Mouse (Mus musculus): Measurements from ENCODE around the gene Crisp2. TPM values are rescaled to one million over a fixed set of nuclear protein-coding genes. Genes with fewer than 3 reads are reported as not detected.
"Not testable (repeated sequence)": the region's sequence is repeated elsewhere in the genome, so short reads cannot be mapped to it uniquely, and the experiment has no call there.

Crisp2 gene
- polyA plus RNA-seq, 1 experiment from 2014 or later, result not detected

DNA sequence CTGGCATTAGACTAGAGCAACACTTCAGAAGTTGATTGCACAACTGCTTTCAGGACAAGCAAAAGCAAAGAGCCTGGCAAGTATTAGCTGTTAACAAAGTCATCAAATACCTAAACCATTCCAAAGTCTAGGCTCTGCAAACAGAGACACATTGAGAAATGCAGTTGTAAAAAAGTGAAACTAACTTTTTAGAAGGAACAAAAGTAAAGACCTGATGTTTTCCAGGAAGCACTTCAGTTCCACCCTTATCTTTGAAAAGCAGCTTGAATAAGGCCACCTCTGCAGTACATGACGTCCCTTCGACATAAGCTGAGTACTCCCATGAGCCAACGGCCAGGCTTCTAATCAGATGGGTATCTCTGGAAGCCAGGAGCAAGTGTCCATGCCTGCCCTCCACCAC, 253 bp downstream of the Crisp2 start:
- no peaks in the 10 kb centered on the region for H3K27me3 ChIP-seq
- WGBS, result 12% methylated on average over 3 of the region's 3 CpGs
- no peak overlapping the region for H3K9ac ChIP-seq
- H3K27ac ChIP-seq, result no peak overlapping the region
- H3K9me3 ChIP-seq (replicated peaks), result no peaks in the 10 kb centered on the region
- H3K4me3 ChIP-seq, result no peak overlapping the region
- H3K36me3 ChIP-seq, result no peaks in the 10 kb centered on the region
- no peak overlapping the region for H3K4me2 ChIP-seq
- no peaks in the 10 kb centered on the region for H3K4me1 ChIP-seq (replicated peaks)
- ATAC-seq (replicated peaks; ENCODE audit: insufficient number of reproducible peaks, insufficient read depth, low FRiP score, low read depth), result no peak

DNA sequence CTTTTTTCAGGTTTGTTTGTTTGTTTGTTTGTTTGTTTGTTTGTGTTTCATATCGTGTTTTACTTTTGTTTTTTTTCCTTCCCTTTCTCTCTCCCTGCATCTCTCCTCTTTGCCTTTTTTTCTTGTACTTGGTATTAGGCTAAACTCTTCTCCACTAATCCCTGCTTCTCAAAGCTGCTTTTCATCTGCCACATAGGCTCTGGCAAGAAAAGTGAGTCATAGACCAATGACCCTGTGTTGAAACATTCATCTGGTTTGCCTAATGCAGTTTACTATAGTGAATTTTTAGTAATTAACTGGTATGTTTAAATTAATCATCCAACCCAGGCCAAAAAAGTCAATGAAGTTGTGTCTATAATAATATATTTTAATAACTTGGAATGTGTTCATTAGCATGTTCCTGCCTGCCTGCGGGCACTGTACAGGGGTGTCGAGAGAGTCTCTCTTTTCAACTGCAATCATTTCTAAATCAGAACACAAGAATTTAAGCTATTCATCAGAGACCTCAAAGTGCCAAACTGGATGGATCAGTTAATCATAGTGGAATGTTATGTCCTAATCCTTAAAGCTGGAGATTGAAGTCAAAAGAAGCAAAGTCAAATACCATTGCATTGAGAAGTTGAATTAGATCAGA, 4.0 kb downstream of the Crisp2 start:
- 83% methylated on average over 3 of the region's 3 CpGs for WGBS
- ATAC-seq (replicated peaks; ENCODE audit: insufficient number of reproducible peaks, insufficient read depth, low FRiP score, low read depth), result no peak

DNA sequence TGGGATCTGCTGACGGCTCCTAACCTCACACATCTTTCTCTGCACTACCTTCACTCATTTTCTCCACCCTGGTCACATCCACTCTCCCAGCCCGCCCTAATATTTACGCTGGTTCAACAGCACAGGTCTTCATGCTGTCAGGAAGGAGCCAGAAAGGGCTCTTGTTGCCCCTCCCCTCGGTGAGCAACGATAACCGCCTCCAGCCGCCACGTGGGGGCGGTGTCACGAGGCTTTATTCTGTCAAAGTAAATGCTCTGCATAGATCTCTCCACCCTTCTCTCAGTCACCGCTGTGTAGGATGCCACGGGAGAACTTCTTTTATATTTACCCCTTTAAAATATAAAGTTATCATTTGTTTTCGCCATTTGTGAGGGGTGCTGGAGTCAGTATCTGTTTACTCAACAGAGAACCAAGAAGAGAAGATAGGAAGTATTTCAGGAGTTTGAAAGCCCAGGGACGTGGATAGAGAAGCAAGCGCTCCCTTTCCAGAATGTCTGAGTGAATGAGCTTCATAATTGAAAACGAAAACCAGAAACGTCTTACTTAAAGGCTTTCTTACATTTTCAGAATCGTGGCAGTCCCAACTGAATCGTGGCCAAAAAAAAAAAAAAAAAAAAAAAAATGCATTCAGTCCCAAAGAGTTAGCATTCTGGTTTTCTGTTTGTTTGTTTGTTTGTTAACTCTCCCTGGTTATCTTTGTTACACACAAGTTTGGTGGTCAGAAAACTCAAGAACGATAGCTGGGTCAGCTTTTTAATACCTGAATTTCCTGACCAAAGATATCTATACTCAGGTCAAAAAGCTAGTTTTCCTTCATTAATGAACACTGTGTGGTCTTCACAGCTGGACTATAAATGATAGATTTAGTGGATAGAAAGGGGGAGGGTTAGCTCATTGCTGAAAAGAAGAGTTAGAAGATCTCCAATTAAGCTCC, 12.6 kb downstream of the Crisp2 start:
- no peaks in the 10 kb centered on the region for H3K27me3 ChIP-seq
- H3K27ac ChIP-seq, result no peak overlapping the region
- H3K4me3 ChIP-seq, result no peak overlapping the region
- H3K9me3 ChIP-seq (replicated peaks), result no peaks in the 10 kb centered on the region
- no peak overlapping the region for H3K4me2 ChIP-seq
- no peaks in the 10 kb centered on the region for H3K36me3 ChIP-seq
- no peak overlapping the region for H3K9ac ChIP-seq
- ATAC-seq (replicated peaks; ENCODE audit: insufficient number of reproducible peaks, insufficient read depth, low FRiP score, low read depth), result no peak
- no peaks in the 10 kb centered on the region for H3K4me1 ChIP-seq (replicated peaks)
- WGBS, result 46% methylated on average over 20 of the region's 20 CpGs

More for the DNA sequence above, 4.0 kb downstream of the Crisp2 start:
- H3K9ac ChIP-seq, result no peak overlapping the region
- no peaks in the 10 kb centered on the region for H3K9me3 ChIP-seq (replicated peaks)
- H3K27ac ChIP-seq, result no peak overlapping the region
- H3K27me3 ChIP-seq, result no peaks in the 10 kb centered on the region
- no peaks in the 10 kb centered on the region for H3K4me1 ChIP-seq (replicated peaks)
- no peak overlapping the region for H3K4me3 ChIP-seq
- H3K36me3 ChIP-seq, result no peaks in the 10 kb centered on the region
- H3K4me2 ChIP-seq, result no peak overlapping the region

DNA sequence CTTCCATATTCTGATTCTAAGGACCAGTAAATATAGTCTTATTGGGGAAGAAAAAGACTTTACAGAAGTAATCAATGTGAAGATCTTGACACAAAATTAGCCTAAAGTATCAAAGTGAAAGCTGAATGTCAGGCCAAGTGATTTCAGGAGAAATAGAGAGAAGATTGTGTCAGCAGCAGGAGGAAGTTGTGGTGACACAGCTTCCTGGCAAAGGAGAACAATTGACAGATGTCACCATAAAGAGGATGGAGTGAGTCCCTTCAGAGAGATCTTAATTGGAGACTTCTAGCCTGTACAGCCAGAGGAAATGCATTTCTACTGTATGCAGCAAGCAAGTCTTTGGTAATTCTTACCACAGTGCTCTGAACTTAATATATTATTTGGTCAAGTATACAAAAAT, 16.9 kb downstream of the Crisp2 start:
- Histone ChIP-seq H3K4me2 (no peak overlapping the region), H3K27ac (no peak overlapping the region), H3K9ac (no peak overlapping the region), H3K27me3 (no peaks in the 10 kb centered on the region), H3K9me3 (replicated peaks) (no peaks in the 10 kb centered on the region), H3K4me3 (no peak overlapping the region), H3K4me1 (replicated peaks) (no peaks in the 10 kb centered on the region), H3K36me3 (no peaks in the 10 kb centered on the region)
- no peak for ATAC-seq (replicated peaks; ENCODE audit: insufficient number of reproducible peaks, insufficient read depth, low FRiP score, low read depth)

DNA sequence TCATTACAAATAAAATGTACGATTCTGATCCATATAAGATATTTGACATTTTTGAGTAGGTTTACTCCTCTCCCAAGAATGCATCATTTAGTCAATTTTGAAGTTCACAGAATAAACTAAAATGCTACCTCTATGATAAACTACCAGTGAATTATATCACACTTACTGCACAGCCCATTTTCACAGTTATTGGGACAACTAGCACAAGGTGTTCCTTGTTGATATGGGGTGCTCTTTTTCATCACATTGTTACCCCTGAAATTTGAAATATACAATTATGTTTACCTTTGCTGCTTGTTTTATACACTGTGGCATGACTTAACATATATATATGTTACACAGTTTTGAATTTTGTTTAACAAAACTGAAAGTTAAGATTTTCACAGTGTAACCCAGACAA, 39.7 kb downstream of the Crisp2 start:
- Histone ChIP-seq H3K4me3 (no peak overlapping the region), H3K27ac (no peak overlapping the region), H3K9ac (no peak overlapping the region), H3K4me2 (no peak overlapping the region), H3K9me3 (replicated peaks) (no peaks in the 10 kb centered on the region), H3K4me1 (replicated peaks) (no peaks in the 10 kb centered on the region), H3K36me3 (no peaks in the 10 kb centered on the region), H3K27me3 (no peaks in the 10 kb centered on the region)
- no peak for ATAC-seq (replicated peaks; ENCODE audit: insufficient number of reproducible peaks, insufficient read depth, low FRiP score, low read depth)
- 56% methylated on average over 1 of the region's 1 CpGs for WGBS

DNA sequence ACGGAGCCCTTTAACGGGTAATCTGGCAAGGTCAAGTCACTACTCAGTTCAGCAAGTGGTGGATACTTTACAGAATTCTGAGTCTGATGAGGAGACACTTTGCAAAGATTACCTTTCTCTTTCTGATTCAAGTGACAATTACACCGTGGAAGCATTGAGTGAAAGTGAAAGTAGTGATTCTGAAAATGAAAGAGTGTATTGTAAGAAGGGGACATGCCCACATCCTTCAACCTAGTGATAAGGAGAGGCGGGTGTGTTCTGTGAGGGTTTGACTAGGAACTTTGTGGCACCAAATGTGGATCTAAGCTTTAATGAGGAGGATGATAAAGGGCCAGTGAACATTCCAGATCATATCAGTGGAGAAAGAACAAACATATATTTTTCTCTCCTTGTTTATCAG, 43.1 kb downstream of the Crisp2 start:
- Histone ChIP-seq H3K27ac (no peak overlapping the region), H3K4me1 (replicated peaks) (no peaks in the 10 kb centered on the region), H3K36me3 (no peaks in the 10 kb centered on the region), H3K9ac (no peak overlapping the region), H3K4me2 (no peak overlapping the region), H3K27me3 (no peaks in the 10 kb centered on the region), H3K9me3 (replicated peaks) (no peaks in the 10 kb centered on the region), H3K4me3 (no peak overlapping the region)
- no peak for ATAC-seq (replicated peaks; ENCODE audit: insufficient number of reproducible peaks, insufficient read depth, low FRiP score, low read depth)
- 64% methylated on average over 4 of the region's 4 CpGs for WGBS

DNA sequence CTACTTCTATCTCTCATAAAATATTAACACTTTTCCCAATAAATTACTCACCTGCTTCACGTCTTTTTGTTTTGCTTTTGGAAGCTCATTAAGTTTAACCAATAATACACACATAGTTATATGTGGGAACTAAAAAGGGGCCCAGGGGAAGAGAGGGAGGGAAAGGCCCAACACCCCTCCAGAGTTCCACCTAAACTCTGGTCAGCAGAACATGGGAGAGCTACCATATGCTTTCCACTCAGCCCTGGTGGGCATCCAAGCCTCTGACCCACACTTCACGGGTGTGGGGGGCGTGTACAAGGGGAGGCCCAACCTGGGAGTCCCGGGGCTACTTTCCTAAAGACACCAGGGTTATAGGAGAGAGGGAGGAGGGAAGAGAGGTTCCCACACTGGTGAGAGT, 75.1 kb downstream of the Crisp2 start:
- H3K9me3 ChIP-seq (replicated peaks), result no peaks in the 10 kb centered on the region
- H3K9ac ChIP-seq, result no peak overlapping the region
- no peak overlapping the region for H3K4me3 ChIP-seq
- H3K4me2 ChIP-seq, result no peak overlapping the region
- H3K36me3 ChIP-seq, result no peaks in the 10 kb centered on the region
- no peaks in the 10 kb centered on the region for H3K4me1 ChIP-seq (replicated peaks)
- no peak for ATAC-seq (replicated peaks; ENCODE audit: insufficient number of reproducible peaks, insufficient read depth, low FRiP score, low read depth)
- WGBS, result 49% methylated on average over 4 of the region's 4 CpGs
- H3K27me3 ChIP-seq, result no peaks in the 10 kb centered on the region
- H3K27ac ChIP-seq, result no peak overlapping the region

DNA sequence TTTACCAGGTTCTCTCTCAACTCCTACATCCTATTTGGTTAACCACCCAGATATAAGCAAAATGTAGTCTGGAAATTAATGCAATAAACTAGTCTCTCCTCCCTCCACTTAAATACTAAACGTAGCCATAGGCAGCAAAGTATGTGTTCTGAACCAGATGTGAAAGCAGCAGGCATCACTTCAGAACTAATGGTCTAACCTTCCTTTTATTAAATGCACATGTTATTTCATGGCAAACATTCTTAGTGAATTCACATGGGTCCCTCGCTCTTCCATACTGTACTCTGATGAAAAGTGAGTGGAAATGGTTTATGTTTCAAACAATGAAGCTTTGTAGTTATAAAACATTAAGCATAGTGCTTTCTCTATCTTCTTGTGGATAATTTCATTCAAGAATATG, 75.5 kb downstream of the Crisp2 start:
- Histone ChIP-seq H3K27ac (no peak overlapping the region), H3K4me2 (no peak overlapping the region), H3K4me3 (no peak overlapping the region), H3K4me1 (replicated peaks) (no peaks in the 10 kb centered on the region), H3K27me3 (no peaks in the 10 kb centered on the region), H3K36me3 (no peaks in the 10 kb centered on the region), H3K9ac (no peak overlapping the region), H3K9me3 (replicated peaks) (no peaks in the 10 kb centered on the region)
- 63% methylated on average over 2 of the region's 2 CpGs for WGBS
- ATAC-seq (replicated peaks; ENCODE audit: insufficient number of reproducible peaks, insufficient read depth, low FRiP score, low read depth), result no peak

DNA sequence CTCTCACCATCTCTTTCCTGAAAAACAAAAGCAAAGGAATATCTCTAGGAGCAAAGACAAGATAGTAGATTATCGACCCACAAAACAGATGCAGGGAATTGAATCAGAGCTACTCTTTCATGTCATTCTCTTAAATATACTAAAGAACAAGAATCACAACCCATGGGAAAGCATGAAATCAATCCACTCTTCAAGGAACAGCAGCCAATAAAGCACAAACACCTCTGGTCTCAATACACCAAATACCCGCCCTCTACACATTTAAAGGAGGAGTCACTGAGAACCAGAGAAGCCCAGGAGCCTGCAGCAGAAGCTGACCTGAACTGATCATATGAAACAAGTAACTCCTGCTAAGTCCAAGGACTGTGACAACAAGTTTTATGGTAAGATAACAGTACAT, 80.0 kb downstream of the Crisp2 start, which contains the start of gene Esp1:
Esp1 (plus strand) TSS at position 301 of the 400 bp plus-strand sequence.
- Histone ChIP-seq H3K9ac (no peak within 1 kb of the TSS), H3K27ac (no peak within 1 kb of the TSS), H3K4me2 (no peak within 1 kb of the TSS), H3K4me3 (no peak within 1 kb of the TSS), H3K27me3 (no peaks in the 10 kb centered on the region), H3K4me1 (replicated peaks) (no peaks in the 10 kb centered on the region), H3K9me3 (replicated peaks) (no peaks in the 10 kb centered on the region), H3K36me3 (no peaks in the 10 kb centered on the region)
- ATAC-seq (replicated peaks; ENCODE audit: insufficient number of reproducible peaks, insufficient read depth, low FRiP score, low read depth), result no peak
- 78% methylated on average over 2 of the region's 2 CpGs for WGBS

DNA sequence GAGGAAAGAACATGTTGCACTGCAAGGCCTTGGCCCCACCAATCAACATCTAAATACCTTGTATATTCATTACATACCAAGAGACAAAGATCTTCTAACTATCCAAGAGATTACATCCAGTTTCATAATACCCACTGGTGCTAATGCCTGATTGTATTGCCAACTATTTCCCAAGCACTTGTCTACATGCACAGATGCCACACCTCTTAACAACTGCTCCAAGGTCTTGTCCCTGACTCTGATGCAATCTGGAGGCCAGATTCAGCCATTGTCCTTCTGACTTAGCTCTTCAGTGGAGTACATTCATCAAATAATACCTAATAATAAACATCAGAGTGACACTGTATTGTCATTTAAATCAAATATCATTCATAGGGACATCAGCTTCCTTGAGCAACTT, 89.7 kb downstream of the Crisp2 start:
- H3K4me3 ChIP-seq, H3K27ac ChIP-seq: not testable (repeated sequence)

DNA sequence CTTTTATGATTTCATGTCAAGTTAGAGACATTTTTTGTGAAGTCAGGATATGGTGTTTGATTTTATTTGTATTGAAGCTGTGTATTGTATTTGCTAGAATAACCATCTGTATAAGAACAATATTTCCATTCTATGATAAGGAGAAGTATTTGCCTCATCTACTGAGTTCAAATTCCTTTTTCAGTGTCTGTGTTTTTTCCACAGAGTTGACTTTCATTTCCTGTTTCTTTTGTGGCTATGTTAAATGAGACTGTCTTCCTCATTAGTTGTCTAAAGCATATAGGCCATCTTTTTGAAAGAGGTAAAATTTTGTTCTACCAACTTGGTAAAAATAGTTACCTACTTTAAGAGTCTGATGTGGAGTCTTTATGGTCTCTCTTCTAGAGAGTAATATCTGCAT, 90.5 kb downstream of the Crisp2 start:
- no peak for ATAC-seq (replicated peaks; ENCODE audit: insufficient number of reproducible peaks, insufficient read depth, low FRiP score, low read depth)
- Histone ChIP-seq H3K4me3 (no peak overlapping the region), H3K4me1 (replicated peaks) (no peaks in the 10 kb centered on the region), H3K27ac (no peak overlapping the region), H3K36me3 (no peaks in the 10 kb centered on the region), H3K9ac (no peak overlapping the region), H3K27me3 (no peaks in the 10 kb centered on the region), H3K9me3 (replicated peaks) (no peaks in the 10 kb centered on the region), H3K4me2 (no peak overlapping the region)

More for the DNA sequence above, 89.7 kb downstream of the Crisp2 start:
- not testable (repeated sequence) for H3K27me3 ChIP-seq; H3K4me1 ChIP-seq (replicated peaks); H3K9ac ChIP-seq; H3K9me3 ChIP-seq (replicated peaks); H3K36me3 ChIP-seq; H3K4me2 ChIP-seq; ATAC-seq (replicated peaks; ENCODE audit: insufficient number of reproducible peaks, insufficient read depth, low FRiP score, low read depth)
